Comparison of ENCODE assay signal across 13 mouse cellular contexts in genomic region chr8:66698782-66699181, GRCm38 (mm10). TPM values are rescaled to one million over a fixed set of nuclear protein-coding genes. Genes with fewer than 3 reads are reported as not detected.
DNase-seq lines count a peak whose midpoint lies in the region; ATAC-seq and TF ChIP-seq lines count a peak whose summit lies in the region.
"Had no signal": no experiment of that assay in that cellular context is flagged by ENCODE, and none has a peak within 500 bp of the region (broad histone marks: within the 10 kb centered on the region; RNA-seq: fewer than 3 reads in every experiment).

No protein-coding gene starts in this region.

- H3K36me3 ChIP-seq in kidney, embryonic 15.5 days: no peaks in the 10 kb centered on the region
- H3K36me3 ChIP-seq in kidney, embryonic 14.5 days (ENCODE audit: control insufficient read depth, insufficient read depth, low read length): no peaks in the 10 kb centered on the region
- H3K36me3 ChIP-seq in neural tube, embryonic 13.5 days: no peaks in the 10 kb centered on the region

- no peak for DNase-seq in gastrocnemius, adult 2 months
- DNase-seq in gastrocnemius, postnatal 4 days (ENCODE audit: low spot score in 2 of 2): no peak
- DNase-seq in left cerebral cortex, postnatal 14 days (ENCODE audit: low spot score in 2 of 2): no peak
- DNase-seq in gastrocnemius, adult 18-20 months (ENCODE audit: low spot score): no peak
- DNase-seq: cerebellum, postnatal 14 days; kidney, postnatal 36 days; lung, postnatal 4 days had no signal

- intact Hi-C loops in gastrocnemius, adult 2 months (cut with DNase I): loop anchor here (5.0 kb wide), 1 partner anchor 69 kb away; no protein-coding TSS in a partner anchor
- intact Hi-C loops in left cerebral cortex, postnatal 14 days (cut with DNase I): loop anchor here (5.0 kb wide), 2 partner anchors 164 to 629 kb away; partner anchors contain the start of gene Naf1

- no peak overlapping the region for H3K27ac ChIP-seq in gastrocnemius, adult 2 months
- H3K27ac ChIP-seq in kidney, embryonic 15.5 days: no peak overlapping the region
- no peak overlapping the region for H3K27ac ChIP-seq in kidney, embryonic 14.5 days (ENCODE audit: low read depth, low read length)
- 0 out of 2 replicates have a peak overlapping the region, but pooled peaks have one; percentile 72 for H3K27ac ChIP-seq in cortical plate, adult 2 months (ENCODE audit: insufficient read depth, low read length)
- no peak overlapping the region for H3K27ac ChIP-seq in neural tube, embryonic 13.5 days (replicated peaks)

- H3K9me3 ChIP-seq in kidney, embryonic 15.5 days (replicated peaks): no peaks in the 10 kb centered on the region
- no peaks in the 10 kb centered on the region for H3K9me3 ChIP-seq in kidney, embryonic 14.5 days (ENCODE audit: control insufficient read depth, low read length)
- no peaks in the 10 kb centered on the region for H3K9me3 ChIP-seq in neural tube, embryonic 13.5 days

- H3K27me3 ChIP-seq in kidney, embryonic 15.5 days: peaks cover 35% of the 10 kb centered on the region
- H3K27me3 ChIP-seq in kidney, embryonic 14.5 days (ENCODE audit: control insufficient read depth, insufficient read depth, low read length): peaks cover 15% of the 10 kb centered on the region
- H3K27me3 ChIP-seq in neural tube, embryonic 13.5 days: peaks cover 21% of the 10 kb centered on the region

- 71% methylated on average over 7 of the region's 7 CpGs for WGBS in kidney, embryonic 15.5 days
- 69% methylated on average over 7 of the region's 7 CpGs for WGBS in kidney, embryonic 14.5 days
- WGBS in neural tube, embryonic 13.5 days: 67% methylated on average over 7 of the region's 7 CpGs

- peak overlapping the region; percentile 41 for H3K4me3 ChIP-seq in gastrocnemius, adult 2 months
- no peak overlapping the region for H3K4me3 ChIP-seq in kidney, embryonic 15.5 days (replicated peaks)
- no peak overlapping the region for H3K4me3 ChIP-seq in kidney, embryonic 14.5 days (ENCODE audit: low read length)
- H3K4me3 ChIP-seq in cortical plate, adult 2 months (ENCODE audit: insufficient read depth, low read length): peak overlapping the region; percentile 37
- peak overlapping the region; percentile 49 for H3K4me3 ChIP-seq in neural tube, embryonic 13.5 days

- 0 out of 2 replicates have a peak overlapping the region, but pooled peaks have one; percentile 63 for H3K4me2 ChIP-seq in kidney, embryonic 15.5 days
- no peak overlapping the region for H3K4me2 ChIP-seq in kidney, embryonic 14.5 days (replicated peaks; ENCODE audit: low read depth, low read length)
- H3K4me2 ChIP-seq in neural tube, embryonic 13.5 days: peak overlapping the region; percentile 79

- no peak for TF ChIP-seq CTCF in gastrocnemius, adult 2 months (IDR thresholded peaks at IDR 0.05)
- TF ChIP-seq CTCF in cortical plate, adult 2 months (IDR thresholded peaks at IDR 0.05; ENCODE audit: extremely low read depth, insufficient read depth, low read length): no peak

- H3K4me1 ChIP-seq in kidney, embryonic 15.5 days: peaks cover 15% of the 10 kb centered on the region
- H3K4me1 ChIP-seq in kidney, embryonic 14.5 days (ENCODE audit: control insufficient read depth, insufficient read depth, low read length): no peaks in the 10 kb centered on the region
- peaks cover 3% of the 10 kb centered on the region; the same call in 1 of the 2 replicates for H3K4me1 ChIP-seq in cortical plate, adult 2 months (ENCODE audit: control insufficient read depth, insufficient read depth, low read length)
- H3K4me1 ChIP-seq in neural tube, embryonic 13.5 days (replicated peaks): peaks cover 15% of the 10 kb centered on the region

- TF ChIP-seq POLR2A in cortical plate, adult 2 months (IDR thresholded peaks at IDR 0.05; ENCODE audit: extremely low read depth, insufficient read depth, low read length): no peak

- ATAC-seq in kidney, embryonic 15.5 days (replicated peaks; ENCODE audit: low FRiP score): no peak
- ATAC-seq in kidney, embryonic 14.5 days (ENCODE audit: low FRiP score, low TSS enrichment): no peak
- ATAC-seq in neural tube, embryonic 13.5 days (ENCODE audit: low read depth): no peak

- no peak overlapping the region for H3K9ac ChIP-seq in kidney, embryonic 15.5 days
- no peak overlapping the region for H3K9ac ChIP-seq in kidney, embryonic 14.5 days (ENCODE audit: low read depth, low read length)
- H3K9ac ChIP-seq in neural tube, embryonic 13.5 days: no peak overlapping the region

RNA-seq across cellular contexts. Expression of gene Npy1r, which starts 1.8 kb away (rescaled TPM):
- total RNA-seq in gastrocnemius, adult 2 months (2021): 1 to 10 TPM; 1.6 to 2.1 TPM
- total RNA-seq in gastrocnemius, postnatal 4 days (2021): 1 to 10 TPM in 1 of 2 experiments, under 1 TPM in 1; 0.80 to 1.8 TPM
- polyA plus RNA-seq in kidney, embryonic 15.5 days (2015; fragmentation: Nextera tagmentation; extraction: Ambion mirVana): 0.76 and 2.2 TPM in 2 replicates
- 1.3 and 1.8 TPM in 2 replicates for polyA plus RNA-seq in kidney, embryonic 14.5 days (2014; fragmentation: Nextera tagmentation; extraction: Ambion mirVana)
- 28.6 and 29.9 TPM in 2 replicates for polyA plus RNA-seq in cortical plate, adult 2 months (2012; rRNA removed)
- polyA plus RNA-seq in neural tube, embryonic 13.5 days (2015; fragmentation: Nextera tagmentation; extraction: Ambion mirVana): 11.0 and 12.8 TPM in 2 replicates
- 10 to 100 TPM; 23.0 to 27.3 TPM for total RNA-seq in left cerebral cortex, postnatal 14 days (2021)
- total RNA-seq in gastrocnemius, adult 18-20 months (2021): 1 to 10 TPM; 2.3 to 3.9 TPM
- polyA plus RNA-seq: liver, adult 2 months had no signal

RNA-seq across cellular contexts. Expression of gene Npy5r, which starts 10.9 kb away (rescaled TPM):
- not detected for total RNA-seq in gastrocnemius, adult 2 months (2021)
- not detected for total RNA-seq in gastrocnemius, postnatal 4 days (2021)
- not detected in 2 replicates for polyA plus RNA-seq in kidney, embryonic 15.5 days (2015; fragmentation: Nextera tagmentation; extraction: Ambion mirVana)
- 0.12 TPM in 1 of 2 replicates, not detected in the other for polyA plus RNA-seq in kidney, embryonic 14.5 days (2014; fragmentation: Nextera tagmentation; extraction: Ambion mirVana)
- polyA plus RNA-seq in cortical plate, adult 2 months (2012; rRNA removed): 6.2 and 6.8 TPM in 2 replicates
- polyA plus RNA-seq in neural tube, embryonic 13.5 days (2015; fragmentation: Nextera tagmentation; extraction: Ambion mirVana): 2.1 TPM in 2 replicates
- 1 to 10 TPM; 3.8 to 5.1 TPM for total RNA-seq in left cerebral cortex, postnatal 14 days (2021)
- total RNA-seq in gastrocnemius, adult 18-20 months (2021): not detected
- total RNA-seq: liver, adult 2 months had no signal
- polyA plus RNA-seq: liver, adult 2 months; spleen, adult 2 months had no signal

Comparison
In these comparisons a context has a peak if more than half of its experiments do, and no peak if none do; other contexts are left out.
1. H3K4me3 ChIP-seq: peak in gastrocnemius, adult 2 months (single experiment), cortical plate, adult 2 months (single experiment) and neural tube, embryonic 13.5 days (single experiment); none in kidney, embryonic 15.5 days (single experiment) and kidney, embryonic 14.5 days (single experiment).
2. RNA of gene Npy1r, which starts 1.8 kb away (total RNA-seq): 23.0 to 27.3 TPM in left cerebral cortex, postnatal 14 days; 2.3 to 3.9 TPM in gastrocnemius, adult 18-20 months, 1.6 to 2.1 TPM in gastrocnemius, adult 2 months and 0.80 to 1.8 TPM in gastrocnemius, postnatal 4 days; every median in the first group is over 4 times any median in the second.
3. RNA of gene Npy5r, which starts 10.9 kb away (total RNA-seq): 3.8 to 5.1 TPM in left cerebral cortex, postnatal 14 days; not detected in gastrocnemius, postnatal 4 days, not detected in gastrocnemius, adult 2 months and not detected in gastrocnemius, adult 18-20 months; every median in the first group is over 4 times any median in the second.